Mouse (Mus musculus) naive thymus-derived CD4-positive, alpha-beta T cell, adult 2 months (primary cell): Measurements from ENCODE around the gene Olfr507.
"Not testable (repeated sequence)": the region's sequence is repeated elsewhere in the genome, so short reads cannot be mapped to it uniquely, and the experiment has no call there.

ENCODE experiments used
- DNase-seq: peaks from one replicate; pipeline ENCODE4 v3.0.0-alpha.2; 2011; ENCODE audit warnings: low read depth

Olfr507 gene

DNA sequence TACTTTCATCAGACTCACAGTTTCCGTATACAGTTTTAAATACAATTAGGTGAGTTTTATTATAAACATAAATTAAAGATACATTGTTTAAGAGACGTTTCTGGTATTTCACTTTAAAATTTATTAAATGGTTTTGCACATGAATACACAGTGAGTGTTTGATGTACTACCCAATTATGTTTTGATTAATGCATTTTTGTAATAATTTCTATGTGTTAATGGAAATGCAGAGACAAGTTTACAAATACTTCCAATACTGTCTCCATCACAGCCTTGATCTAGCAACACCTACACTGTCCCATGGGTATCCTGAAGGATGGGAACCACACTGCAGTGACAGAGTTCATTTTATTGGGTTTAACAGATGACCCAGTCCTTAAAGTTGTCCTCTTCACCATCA, at the start of gene Olfr507:
Olfr507 (plus strand) TSS at position 301 of the 400 bp plus-strand sequence.
- DNase-seq = no peak

DNA sequence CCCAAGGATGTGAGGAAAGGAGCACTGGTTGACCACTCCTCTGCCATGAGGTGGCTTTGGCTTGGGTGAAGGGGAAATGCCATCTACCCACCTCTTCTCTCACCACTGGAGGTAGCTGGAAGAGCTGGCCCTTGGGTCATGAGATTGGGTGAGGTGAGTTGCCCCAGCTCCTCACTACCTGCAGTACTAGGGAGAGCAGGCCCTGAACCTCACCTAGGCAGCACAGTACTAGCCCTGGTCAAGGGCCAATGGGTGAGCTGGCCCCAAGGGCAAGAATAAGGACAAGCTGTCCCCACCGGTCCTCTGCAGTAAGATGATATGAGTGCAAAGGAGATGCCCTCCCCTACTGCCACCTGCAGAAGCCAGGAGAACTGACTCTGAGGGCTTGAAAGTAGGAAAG, 31.8 kb upstream of the Olfr507 start:
- DNase-seq = no peak

DNA sequence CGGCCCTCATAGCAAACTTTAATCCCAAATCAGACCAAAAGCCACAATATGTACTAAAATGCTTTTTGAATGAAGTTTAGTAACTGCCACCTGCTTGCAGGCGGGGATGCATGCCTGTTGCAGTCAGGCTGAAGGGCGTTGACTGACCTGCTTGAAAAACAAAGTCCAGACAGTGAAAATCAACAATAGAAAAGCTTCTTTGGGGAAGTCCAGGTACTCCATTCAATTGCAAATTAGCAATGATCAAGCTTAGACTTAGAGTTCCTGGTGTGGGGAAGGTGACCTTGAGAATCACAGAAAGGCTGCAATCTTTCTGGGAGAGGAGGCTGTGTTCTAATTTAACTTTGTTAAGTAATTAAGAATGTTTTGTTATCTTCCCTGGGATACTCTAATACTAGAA, 19.7 kb upstream of the Olfr507 start:
- DNase-seq = not testable (repeated sequence)

DNA sequence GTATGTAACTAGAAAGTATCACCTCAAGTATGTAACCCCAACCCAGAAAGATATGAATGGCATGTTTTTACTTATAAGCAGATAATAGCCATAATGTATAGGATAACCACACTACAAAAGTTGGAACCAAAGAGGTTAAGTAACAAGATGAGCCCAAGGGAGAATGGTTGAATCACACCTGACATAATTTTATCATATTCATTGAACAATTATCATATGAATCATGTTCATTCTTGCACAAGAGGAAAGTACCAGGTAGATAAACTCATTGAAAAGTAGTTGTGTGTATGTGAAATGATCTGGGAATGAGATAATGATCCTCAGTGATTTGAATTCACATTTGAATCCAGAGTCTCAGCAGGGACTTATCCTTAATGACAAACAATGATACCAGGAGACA, 11.1 kb upstream of the Olfr507 start, which contains the start of gene Olfr506:
Olfr506 (plus strand) TSS at position 301 of the 400 bp plus-strand sequence.
- DNase-seq = no peak

DNA sequence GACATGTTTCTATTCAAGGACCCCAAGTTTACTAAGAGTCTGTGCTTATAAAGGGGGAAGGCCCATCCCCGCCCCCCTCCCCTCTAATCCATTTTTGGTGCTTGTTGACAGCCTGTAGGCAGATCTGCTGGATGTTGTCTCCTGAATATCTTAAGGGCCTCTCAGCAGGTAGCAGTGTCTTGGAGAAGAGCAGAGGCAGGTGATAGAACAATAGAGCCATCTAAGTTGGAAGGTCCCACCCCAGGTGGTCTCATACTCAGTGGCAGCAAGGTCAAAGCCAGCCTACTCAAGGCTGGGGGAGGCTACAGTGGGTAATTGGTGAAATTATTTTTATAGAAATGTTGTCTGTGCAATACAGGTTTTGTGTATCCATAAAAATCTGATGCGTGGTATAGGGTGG, 7.5 kb upstream of the Olfr507 start:
- DNase-seq = no peak

DNA sequence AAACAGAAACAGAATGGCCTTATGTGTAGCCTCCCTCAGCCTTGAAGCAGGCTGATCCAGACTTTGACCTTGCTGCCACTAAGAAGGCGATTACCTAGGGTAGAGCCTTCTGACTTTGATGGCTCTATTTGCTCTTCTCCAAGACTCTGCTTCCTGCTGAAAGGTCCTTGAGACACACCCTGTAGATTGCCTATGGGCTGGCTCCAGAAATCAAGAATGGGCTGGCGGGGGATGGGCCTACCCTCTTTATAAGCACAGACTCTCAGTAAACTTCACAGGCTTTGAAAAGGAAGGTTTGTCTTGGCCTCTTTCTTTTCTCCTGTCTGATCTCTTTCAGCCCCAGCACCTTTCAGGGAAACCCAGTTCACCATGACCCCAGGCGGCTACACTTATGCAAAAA, 4.8 kb upstream of the Olfr507 start:
- not testable (repeated sequence) for DNase-seq

DNA sequence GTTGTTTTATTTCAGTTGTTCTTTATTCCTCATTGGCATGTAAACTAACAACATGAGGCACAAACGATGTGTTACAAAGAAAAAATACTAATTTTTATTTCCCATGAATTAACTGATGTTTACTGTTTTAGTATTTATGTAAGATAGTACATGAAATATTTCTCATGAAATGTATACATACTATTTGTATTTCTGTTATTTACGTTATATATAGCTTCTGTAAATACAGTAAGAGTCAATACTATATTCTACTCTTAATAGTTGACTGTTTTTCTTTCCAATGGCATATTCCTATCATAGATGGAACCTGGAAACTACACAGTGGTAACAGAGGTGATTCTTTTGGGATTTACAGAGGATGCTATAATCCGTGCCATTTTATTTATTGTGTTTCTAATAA, 8.1 kb downstream of the Olfr507 start, which contains the start of gene Olfr508:
Olfr508 (plus strand) TSS at position 301 of the 400 bp plus-strand sequence.
- no peak for DNase-seq

DNA sequence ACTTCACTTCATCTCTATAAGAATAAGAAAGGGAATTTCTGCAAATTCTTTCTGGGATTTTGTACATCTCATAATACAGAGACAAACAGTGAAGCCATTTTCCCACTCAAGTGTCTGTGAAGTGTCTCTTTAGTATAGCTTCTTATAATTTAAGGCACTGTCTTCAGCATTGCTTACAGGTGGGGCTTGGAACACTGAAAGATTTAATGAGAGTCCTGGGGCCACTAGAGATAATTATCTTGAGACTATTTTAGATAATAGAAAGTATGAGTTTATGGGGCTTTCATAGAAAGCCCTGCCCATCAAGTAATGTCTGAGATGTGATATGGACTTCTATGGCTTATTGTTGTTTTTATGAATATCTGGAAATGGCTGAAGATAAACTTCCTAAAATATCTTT, 30.2 kb downstream of the Olfr507 start, which contains the start of gene Olfr509:
Olfr509 (minus strand) TSS at position 101 of the 400 bp plus-strand sequence.
- DNase-seq = no peak

DNA sequence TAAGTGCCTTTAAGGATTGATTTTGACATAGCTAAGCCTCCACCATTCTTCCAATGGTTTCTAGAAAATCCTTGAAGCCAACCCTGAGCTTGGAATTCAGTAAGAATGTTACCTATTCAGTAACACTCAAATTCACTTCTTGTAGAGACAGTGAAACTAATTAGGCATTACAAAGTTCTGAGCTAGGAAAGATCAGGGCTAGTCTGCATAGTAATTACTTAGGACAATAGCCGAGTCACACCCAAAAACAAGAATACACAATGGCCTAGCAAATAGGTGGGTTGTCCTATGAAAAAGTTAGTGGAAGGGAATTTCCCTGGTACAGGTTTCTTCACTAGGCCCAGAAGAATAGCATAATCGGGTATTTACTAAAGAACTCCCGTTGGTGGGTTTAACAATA, 40.8 kb downstream of the Olfr507 start:
- DNase-seq = no peak

DNA sequence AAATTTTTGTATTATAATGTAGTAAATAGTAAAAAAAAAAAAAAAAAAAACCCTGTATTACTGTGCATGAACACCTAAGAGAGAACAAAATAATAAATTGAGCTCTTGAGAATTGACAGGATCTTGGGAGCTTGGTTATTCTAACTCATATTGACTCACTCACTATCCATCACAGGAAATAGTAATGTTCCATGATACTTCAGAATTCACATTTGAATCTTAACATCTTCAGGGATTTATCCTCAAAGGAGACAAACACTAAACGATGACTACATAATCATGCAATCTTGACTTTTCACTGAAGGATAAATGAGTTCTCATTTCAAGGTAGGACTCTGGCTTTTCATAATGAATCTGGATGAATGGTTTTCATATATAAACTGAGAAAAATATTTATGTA, 44.5 kb downstream of the Olfr507 start, which contains the start of gene Olfr510:
Olfr510 (plus strand) TSS at position 301 of the 400 bp plus-strand sequence.
- DNase-seq = no peak

DNA sequence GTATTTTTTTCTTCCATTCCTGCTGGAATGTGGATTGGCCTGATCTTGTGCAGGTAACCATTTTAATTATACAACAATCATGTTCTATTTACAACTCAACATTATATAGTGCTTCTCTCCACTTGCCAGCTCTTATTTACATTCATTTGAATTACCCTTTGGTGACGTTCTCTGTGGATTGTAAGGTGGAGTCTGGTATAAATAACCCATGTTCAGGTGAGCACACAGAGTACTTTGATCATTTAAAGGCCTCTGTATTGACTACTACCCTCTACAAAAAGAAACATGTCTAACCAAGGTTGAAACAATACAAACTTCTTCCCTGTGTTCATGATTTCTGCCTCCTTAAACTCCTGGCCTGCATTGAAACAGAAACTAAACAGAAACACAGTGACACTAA, 49.4 kb downstream of the Olfr507 start:
- DNase-seq = no peak
